Mouse (Mus musculus) forebrain, embryonic 10.5 days (tissue): Measurements from ENCODE around the gene Scarb2. TPM values are rescaled to one million over a fixed set of nuclear protein-coding genes. Genes with fewer than 3 reads are reported as not detected.

Experiments
- DNase-seq: peaks from one replicate; pipeline ENCODE4 v3.0.0-alpha.2; 2017; ENCODE audit warnings: low spot score; ENCODE audit errors: extremely low spot score
- H3K27ac ChIP-seq: fragments of 300-500 bp; sonication (generic); 2 replicates; pipeline ENCODE4 v1.5.1; 2016; ENCODE audit warnings: mild to moderate bottlenecking
- H3K27me3 ChIP-seq: fragments of 300-500 bp; sonication (generic); 2 replicates; pipeline ENCODE4 v1.6.1; 2016; ENCODE audit warnings: mild to moderate bottlenecking; ENCODE audit not compliant: poor library complexity, severe bottlenecking
- H3K36me3 ChIP-seq: fragments of 300-500 bp; sonication (generic); replicated peaks from 2 replicates; pipeline ENCODE4 v1.6.1; 2016; ENCODE audit warnings: mild to moderate bottlenecking, moderate library complexity
- H3K4me1 ChIP-seq: fragments of 300-500 bp; sonication (generic); 2 replicates; pipeline ENCODE4 v1.6.1; 2016
- H3K4me3 ChIP-seq: fragments of 300-500 bp; sonication (generic); 2 replicates; pipeline ENCODE4 v1.5.1; 2016; ENCODE audit warnings: mild to moderate bottlenecking, moderate library complexity
- H3K9me3 ChIP-seq: fragments of 300-500 bp; sonication (generic); 2 replicates; pipeline ENCODE4 v1.6.1; 2016; ENCODE audit warnings: mild to moderate bottlenecking, moderate library complexity
- WGBS: fragments of 180-500 bp; shearing (Covaris S2); methylation state at CpG from one replicate; pipeline ENCODE4 v1.1.7; 2016; 5-methylcytosine and 5-hydroxymethylcytosine counted together
- polyA plus RNA-seq: library from polyadenylated mRNA; unstranded; fragments of >200 nt; fragmentation: Nextera tagmentation; extraction: Ambion mirVana; gene quantifications from 2 replicates; pipeline ENCODE4 v1.2.1, GENCODE M21; 2016

Scarb2 gene
- polyA plus RNA-seq, 1 experiment from 2014 or later: 9.7 TPM

DNA sequence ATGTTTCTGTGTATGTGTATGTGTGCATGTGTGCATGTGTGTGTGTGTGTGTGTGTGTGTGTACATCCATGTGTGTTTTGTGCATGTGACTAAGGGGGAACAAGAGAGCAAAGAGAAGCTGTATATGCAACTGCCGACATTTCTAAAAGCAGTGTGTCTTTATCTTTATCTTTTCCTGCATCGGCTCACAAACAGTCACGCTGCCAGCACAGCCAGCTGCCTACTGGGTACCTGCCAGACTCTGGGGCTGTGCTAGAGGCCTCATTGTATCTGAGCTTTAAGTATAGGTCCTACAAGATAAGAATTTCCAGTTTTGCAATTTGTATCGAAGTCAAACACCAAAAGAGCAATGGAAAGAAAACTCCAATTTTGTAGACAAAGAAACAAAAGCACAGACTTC lies 17.1 kb downstream of the Scarb2 start:
- Histone ChIP-seq H3K27me3 (no peaks in the 10 kb centered on the region), H3K4me3 (no peak overlapping the region), H3K4me1 (peaks cover 30% of the 10 kb centered on the region), H3K36me3 (peaks cover 23% of the 10 kb centered on the region), H3K9me3 (peaks cover 6% of the 10 kb centered on the region; the same call in 1 of the 2 replicates), H3K27ac (no peak overlapping the region)
- DNase-seq: no peak
- 86% methylated on average over 4 of the region's 4 CpGs for WGBS

DNA sequence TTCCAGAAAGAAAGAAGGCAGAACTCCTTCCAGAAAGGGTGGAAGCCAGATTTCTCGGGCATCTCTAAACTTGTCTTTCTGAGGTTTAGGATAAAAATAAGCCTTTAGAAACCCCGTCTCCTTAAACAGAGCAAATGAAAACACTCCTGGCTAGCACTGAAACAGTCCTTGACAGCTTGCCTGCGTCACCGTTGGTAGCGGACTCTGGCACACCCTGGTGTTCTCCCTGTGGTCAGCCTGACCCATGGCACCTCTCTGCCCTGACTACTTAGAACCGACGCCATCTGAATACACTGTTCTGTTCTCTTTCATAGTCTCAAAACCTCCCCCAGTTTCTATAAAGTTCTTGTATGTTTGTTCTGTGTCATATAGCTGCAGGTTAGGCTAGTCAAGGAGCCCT lies 17.7 kb downstream of the Scarb2 start:
- Histone ChIP-seq H3K27me3 (no peaks in the 10 kb centered on the region), H3K4me3 (no peak overlapping the region), H3K4me1 (peaks cover 25% of the 10 kb centered on the region), H3K27ac (no peak overlapping the region), H3K36me3 (peaks cover 28% of the 10 kb centered on the region), H3K9me3 (peaks cover 8% of the 10 kb centered on the region; the same call in 1 of the 2 replicates)
- DNase-seq: no peak
- 84% methylated on average over 7 of the region's 7 CpGs for WGBS

DNA sequence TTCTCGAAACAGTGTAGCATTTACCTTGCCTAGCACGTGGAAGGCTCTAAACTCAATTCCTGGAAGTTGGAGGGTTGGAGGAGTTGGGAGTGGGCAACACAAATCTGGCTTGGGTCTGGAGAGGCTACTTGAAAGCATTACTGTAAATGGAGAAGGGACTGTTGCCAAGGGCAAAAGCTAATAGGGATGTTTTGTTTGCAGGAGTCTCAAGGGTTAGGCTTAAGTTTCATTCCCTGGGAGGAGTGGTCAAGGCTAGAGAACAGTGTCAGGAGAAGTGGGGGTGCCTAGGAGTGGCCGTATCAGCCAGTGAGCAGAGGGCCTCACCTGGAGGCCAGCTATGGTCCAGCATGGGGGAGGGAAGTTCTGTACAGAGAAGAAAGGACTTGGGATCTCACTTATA lies 18.2 kb downstream of the Scarb2 start:
- H3K9me3 ChIP-seq: peaks cover 9% of the 10 kb centered on the region; the same call in 1 of the 2 replicates
- H3K27me3 ChIP-seq: no peaks in the 10 kb centered on the region
- WGBS: 78% methylated on average over 3 of the region's 3 CpGs
- DNase-seq: no peak
- peaks cover 34% of the 10 kb centered on the region for H3K36me3 ChIP-seq
- H3K27ac ChIP-seq: no peak overlapping the region
- H3K4me1 ChIP-seq: peaks cover 22% of the 10 kb centered on the region
- no peak overlapping the region for H3K4me3 ChIP-seq

DNA sequence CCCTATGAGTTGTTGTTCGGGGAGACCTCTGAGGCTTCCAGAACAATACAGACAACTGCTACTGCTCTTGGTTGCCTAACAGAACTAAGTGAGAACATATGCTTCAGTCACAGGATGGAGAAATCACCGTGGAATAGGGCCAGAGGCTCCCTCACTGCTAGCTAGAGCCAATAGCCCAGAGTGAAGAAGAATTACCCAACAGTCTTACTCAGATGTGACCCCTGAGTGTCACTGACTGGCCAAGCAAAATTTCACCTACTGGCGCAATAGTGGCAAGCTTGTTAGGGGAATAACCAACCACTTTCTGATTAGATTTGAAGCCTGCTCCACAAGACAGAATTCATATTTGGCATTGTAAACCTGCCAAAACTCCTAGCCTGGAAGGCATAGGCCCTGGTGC lies 19.9 kb downstream of the Scarb2 start:
- peaks cover 15% of the 10 kb centered on the region; the same call in 1 of the 2 replicates for H3K9me3 ChIP-seq
- no peak overlapping the region for H3K27ac ChIP-seq
- H3K27me3 ChIP-seq: no peaks in the 10 kb centered on the region
- DNase-seq: no peak
- H3K4me1 ChIP-seq: peaks cover 19% of the 10 kb centered on the region
- H3K4me3 ChIP-seq: no peak overlapping the region
- 86% methylated on average over 3 of the region's 3 CpGs for WGBS
- H3K36me3 ChIP-seq: peaks cover 49% of the 10 kb centered on the region

DNA sequence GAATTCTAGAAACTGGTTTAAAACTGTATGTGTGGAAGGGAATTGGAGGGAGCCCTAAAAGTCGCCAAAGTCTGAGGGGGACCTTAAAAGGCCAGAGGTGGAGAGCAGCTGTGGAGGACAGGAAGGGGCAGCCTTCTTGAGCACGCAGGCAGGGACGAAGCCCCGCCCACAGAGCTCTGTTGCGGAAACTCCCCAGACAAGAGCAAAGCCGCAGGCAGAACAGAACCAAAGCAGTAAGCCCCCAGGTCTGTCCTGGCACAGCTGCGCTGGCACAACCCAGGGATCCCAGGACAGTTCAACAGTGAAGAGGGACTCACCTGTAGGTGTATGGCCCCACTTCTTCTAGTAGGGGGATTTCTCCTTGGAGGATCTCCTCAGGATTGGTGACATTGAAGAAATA lies 21.8 kb downstream of the Scarb2 start:
- Histone ChIP-seq H3K36me3 (peaks cover 49% of the 10 kb centered on the region), H3K4me1 (peaks cover 12% of the 10 kb centered on the region; the same call in 1 of the 2 replicates), H3K27me3 (no peaks in the 10 kb centered on the region), H3K9me3 (peaks cover 15% of the 10 kb centered on the region; the same call in 1 of the 2 replicates), H3K4me3 (no peak overlapping the region), H3K27ac (no peak overlapping the region)
- no peak for DNase-seq
- 63% methylated on average over 7 of the region's 7 CpGs for WGBS

DNA sequence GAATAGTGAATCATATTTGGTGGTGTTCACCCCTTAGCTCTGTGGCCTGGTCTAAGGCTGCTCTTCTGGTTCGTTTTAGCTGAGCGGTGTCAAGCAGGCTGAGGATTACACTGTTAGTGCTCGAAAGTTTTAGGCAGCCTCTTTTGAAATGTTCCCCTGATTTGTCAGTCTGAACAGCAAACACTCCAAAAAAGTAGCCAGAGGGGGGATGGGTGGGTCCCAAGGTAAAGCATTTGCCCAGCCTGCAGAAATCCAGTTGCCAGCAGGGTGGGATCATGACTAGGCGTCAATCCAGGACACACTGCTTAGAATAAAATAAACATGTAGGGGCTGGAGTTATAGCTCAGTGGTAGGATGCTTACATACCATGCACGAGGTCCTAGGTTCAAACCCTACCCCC lies 33.8 kb downstream of the Scarb2 start:
- Histone ChIP-seq H3K27me3 (no peaks in the 10 kb centered on the region), H3K4me1 (no peaks in the 10 kb centered on the region), H3K36me3 (peaks cover 19% of the 10 kb centered on the region), H3K27ac (no peak overlapping the region), H3K4me3 (no peak overlapping the region), H3K9me3 (no peaks in the 10 kb centered on the region)
- WGBS: 87% methylated on average over 5 of the region's 5 CpGs
- DNase-seq: no peak

DNA sequence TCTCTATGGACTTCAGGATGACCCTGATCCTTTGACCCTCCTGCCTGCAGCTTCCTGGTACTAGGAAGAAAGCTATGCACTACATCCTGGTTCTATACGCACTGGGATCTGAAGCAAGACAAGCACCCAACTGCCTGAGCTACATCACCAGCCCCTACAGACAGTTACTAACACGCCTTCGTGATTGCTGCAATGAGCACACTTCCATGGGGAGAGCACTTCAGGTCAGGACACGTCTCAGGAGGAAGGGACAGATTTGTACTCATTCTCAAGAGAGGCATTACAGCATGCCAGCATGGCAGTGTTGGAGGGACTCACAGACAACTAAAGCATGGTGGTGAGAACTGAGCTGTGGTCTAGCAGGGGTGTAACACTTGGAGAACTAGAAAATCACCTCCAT lies 35.1 kb downstream of the Scarb2 start:
- Histone ChIP-seq H3K9me3 (no peaks in the 10 kb centered on the region), H3K4me3 (no peak overlapping the region), H3K27ac (no peak overlapping the region), H3K4me1 (no peaks in the 10 kb centered on the region), H3K36me3 (peaks cover 19% of the 10 kb centered on the region), H3K27me3 (no peaks in the 10 kb centered on the region)
- DNase-seq: no peak
- 89% methylated on average over 4 of the region's 4 CpGs for WGBS

DNA sequence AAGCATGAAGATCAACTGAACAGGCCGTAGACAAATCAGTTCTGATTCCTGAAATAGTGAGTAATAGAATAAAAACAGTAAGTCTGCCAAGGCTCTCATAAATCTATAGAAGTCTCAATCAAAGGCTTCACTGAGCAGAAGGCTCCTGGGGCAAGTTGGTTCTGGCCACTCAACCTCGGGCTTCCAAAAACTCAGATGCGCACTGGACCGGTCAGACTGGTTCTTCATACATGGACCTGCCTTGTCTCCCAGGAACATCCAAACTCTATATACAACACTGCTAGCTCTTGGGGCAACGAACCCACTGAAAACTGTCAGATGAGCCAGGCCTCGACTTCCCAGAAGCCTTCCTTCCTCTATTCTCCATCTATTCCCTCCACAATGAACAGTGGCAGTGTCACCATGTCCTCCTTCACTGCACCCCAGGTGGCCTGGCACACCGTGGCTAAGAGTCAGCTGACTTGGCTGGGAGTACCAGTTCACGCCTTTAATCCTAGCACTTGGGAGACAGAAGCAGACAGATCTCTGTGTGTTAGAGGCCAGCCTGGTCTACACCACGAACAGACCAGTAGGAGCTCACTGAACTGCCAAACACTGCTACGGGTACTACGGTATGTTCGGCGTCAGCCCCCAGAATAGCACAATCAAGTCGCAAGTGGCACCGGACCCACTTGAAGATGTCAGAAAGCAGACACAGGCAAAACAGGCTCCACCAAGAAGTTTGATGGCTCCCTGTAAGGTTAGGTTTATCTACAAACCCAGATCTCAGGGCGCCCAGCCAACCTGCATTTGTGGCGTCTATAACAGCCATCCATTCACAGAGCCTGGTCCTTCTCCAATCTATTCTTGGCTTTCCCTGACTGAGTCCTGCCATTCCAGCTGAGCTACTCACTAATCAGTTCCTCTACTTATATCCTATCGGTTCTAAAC lies 37.2 kb downstream of the Scarb2 start:
- 94% methylated on average over 18 of the region's 18 CpGs for WGBS

DNA sequence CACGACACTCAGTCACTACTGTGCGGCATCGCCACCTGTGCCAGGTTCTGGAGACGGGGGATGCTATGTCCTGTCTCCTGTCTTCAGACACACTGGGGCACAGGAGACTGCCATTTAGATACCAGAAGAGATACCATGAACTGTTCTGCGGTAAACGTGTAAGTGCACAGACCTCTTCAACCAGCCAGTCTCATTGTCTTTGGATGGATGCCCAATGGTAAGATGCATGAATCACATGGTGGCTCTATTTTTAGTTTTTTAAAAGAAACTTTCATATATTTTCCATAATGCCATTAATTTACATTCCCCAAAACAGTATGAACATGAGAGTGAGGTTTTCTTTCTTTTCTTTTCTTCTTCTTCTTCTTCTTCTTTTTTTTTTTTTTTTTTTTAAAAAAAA lies 38.4 kb downstream of the Scarb2 start:
- DNase-seq: no peak
- H3K4me3 ChIP-seq: no peak overlapping the region
- H3K27me3 ChIP-seq: no peaks in the 10 kb centered on the region
- H3K27ac ChIP-seq: no peak overlapping the region
- H3K9me3 ChIP-seq: no peaks in the 10 kb centered on the region
- no peaks in the 10 kb centered on the region for H3K4me1 ChIP-seq
- 0 out of 2 replicates have a peak, but pooled peaks cover 8% of the 10 kb centered on the region for H3K36me3 ChIP-seq
- WGBS: 93% methylated on average over 6 of the region's 6 CpGs

More for the DNA sequence above, 37.2 kb downstream of the Scarb2 start:
- DNase-seq: no peak
- Histone ChIP-seq H3K27me3 (no peaks in the 10 kb centered on the region), H3K27ac (no peak overlapping the region), H3K4me3 (no peak overlapping the region), H3K4me1 (no peaks in the 10 kb centered on the region), H3K36me3 (peaks cover 8% of the 10 kb centered on the region; the same call in 1 of the 2 replicates), H3K9me3 (no peaks in the 10 kb centered on the region)

DNA sequence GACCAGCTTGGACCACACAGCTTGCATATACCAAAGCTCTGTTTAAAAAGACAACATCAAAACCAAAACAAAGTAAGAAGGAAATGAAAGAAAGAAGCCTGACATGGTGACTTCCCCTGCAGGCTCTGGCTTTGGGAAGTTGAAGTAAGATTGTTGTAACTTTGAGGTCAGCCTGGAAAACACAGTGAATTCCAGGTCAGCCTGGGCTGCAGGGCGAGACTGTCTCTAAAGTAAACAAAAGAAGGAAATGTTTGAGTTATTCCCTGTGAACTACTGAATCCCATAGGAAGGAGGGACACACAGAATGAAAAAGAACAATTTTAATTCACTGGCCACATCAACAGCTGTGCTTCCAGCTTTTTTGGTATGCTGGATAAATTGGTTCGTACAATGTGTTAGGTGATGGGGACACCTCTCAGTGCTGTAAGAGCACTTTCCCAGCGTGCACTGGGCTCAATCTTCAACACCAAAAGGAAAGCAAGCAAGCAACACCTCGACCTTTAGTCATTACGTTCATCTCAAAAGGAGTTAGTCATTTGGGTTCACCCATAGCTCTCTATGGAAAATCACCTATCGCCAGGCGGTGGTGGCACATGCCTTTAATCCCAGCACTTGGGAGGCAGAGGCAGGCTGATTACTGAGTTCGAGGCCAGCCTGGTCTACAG lies 39.4 kb downstream of the Scarb2 start:
- Histone ChIP-seq H3K4me1 (no peaks in the 10 kb centered on the region), H3K27ac (no peak overlapping the region), H3K9me3 (no peaks in the 10 kb centered on the region), H3K27me3 (no peaks in the 10 kb centered on the region), H3K36me3 (0 out of 2 replicates have a peak, but pooled peaks cover 8% of the 10 kb centered on the region), H3K4me3 (no peak overlapping the region)
- DNase-seq: no peak
- WGBS: 83% methylated on average over 8 of the region's 8 CpGs

DNA sequence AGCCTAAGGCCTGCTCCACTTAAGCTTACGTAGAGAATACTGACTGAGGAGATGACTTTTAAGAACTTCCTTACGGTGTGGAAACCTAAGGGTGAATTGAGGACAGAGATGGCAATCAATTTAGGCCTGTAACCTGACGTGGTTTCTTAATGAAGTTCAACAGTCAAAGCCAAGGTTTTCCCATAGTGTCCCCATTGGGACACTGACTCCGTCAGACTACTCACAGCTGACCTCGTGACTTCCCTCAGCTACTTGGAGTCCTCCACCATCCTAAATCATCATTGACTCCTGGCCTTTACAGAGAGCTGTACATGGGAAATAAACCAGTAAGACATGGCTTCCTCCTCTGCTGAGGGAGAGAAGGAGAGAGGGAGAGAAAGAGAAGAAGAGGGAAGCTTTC lies 41.1 kb downstream of the Scarb2 start:
- Histone ChIP-seq H3K27ac (no peak overlapping the region), H3K9me3 (no peaks in the 10 kb centered on the region), H3K4me1 (no peaks in the 10 kb centered on the region), H3K4me3 (no peak overlapping the region), H3K36me3 (peaks cover 4% of the 10 kb centered on the region), H3K27me3 (no peaks in the 10 kb centered on the region)
- WGBS: 95% methylated on average over 5 of the region's 5 CpGs
- DNase-seq: no peak

DNA sequence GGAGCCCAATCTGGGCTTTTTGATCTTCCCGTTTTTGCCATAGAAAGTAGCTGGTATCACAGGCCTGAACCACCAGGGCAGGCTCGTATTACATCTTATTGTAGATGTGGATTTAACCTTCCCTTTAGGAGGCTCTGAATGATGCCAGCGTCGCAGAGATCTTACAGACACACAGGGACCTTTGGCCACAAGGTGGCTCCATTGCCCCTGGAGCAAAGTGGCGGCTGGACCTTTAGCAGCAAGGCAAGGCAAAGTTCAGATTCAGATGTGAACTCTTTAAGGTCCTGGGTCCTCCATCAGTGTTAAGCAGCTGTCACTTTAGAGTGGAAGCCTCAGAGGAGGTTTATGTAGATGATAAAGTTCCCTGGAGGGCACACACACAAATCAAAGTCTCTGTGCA lies 45.3 kb downstream of the Scarb2 start:
- Histone ChIP-seq H3K9me3 (no peaks in the 10 kb centered on the region), H3K36me3 (peaks cover 13% of the 10 kb centered on the region), H3K27me3 (no peaks in the 10 kb centered on the region), H3K27ac (no peak overlapping the region), H3K4me1 (no peaks in the 10 kb centered on the region), H3K4me3 (no peak overlapping the region)
- WGBS: 27% methylated on average over 5 of the region's 5 CpGs
- peak; percentile 38 for DNase-seq

DNA sequence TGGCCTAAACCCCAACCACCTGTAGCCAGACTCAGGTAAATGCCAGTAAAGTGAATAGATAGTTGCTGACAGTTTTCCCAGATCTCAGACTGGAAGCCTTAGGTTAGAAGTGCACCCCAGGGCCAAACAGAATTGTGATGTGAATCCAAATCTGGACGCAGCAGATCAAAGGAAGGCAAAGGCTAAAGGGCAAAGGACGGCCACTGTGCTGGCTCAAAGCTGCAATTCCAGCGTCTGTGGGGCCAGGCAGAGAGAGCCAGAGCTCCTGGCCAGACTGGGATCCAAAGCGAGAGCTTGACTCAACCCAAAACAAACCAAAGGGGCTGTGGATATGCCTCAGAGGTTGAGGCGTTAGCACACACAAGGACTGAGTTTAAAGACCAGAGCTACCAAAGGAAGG lies 47.9 kb downstream of the Scarb2 start:
- Histone ChIP-seq H3K36me3 (peaks cover 21% of the 10 kb centered on the region), H3K4me1 (no peaks in the 10 kb centered on the region), H3K27me3 (no peaks in the 10 kb centered on the region), H3K9me3 (no peaks in the 10 kb centered on the region), H3K27ac (no peak overlapping the region), H3K4me3 (no peak overlapping the region)
- DNase-seq: no peak
- 48% methylated on average over 5 of the region's 5 CpGs for WGBS
